Mouse (Mus musculus) thymus, postnatal 0 days (tissue): Measurements from ENCODE around the gene Sncb. TPM values are rescaled to one million over a fixed set of nuclear protein-coding genes. Genes with fewer than 3 reads are reported as not detected.
"Not testable (repeated sequence)": the region's sequence is repeated elsewhere in the genome, so short reads cannot be mapped to it uniquely, and the experiment has no call there.

Experiments
- DNase-seq: peaks from one replicate; pipeline ENCODE4 v3.0.0-alpha.2; 2015; ENCODE audit warnings: low spot score
- polyA plus RNA-seq: library from polyadenylated mRNA; unstranded; fragments of >200 nt; fragmentation: Nextera tagmentation; extraction: Ambion mirVana; gene quantifications from 2 replicates; pipeline ENCODE4 v1.2.1, GENCODE M21; 2015

The Sncb gene
- polyA plus RNA-seq: 0.31 TPM in 1 of 2 replicates, not detected in the other

GRCm38 (mm10) chr13:54766192-54766768 lies at the start of gene Sncb:
Sncb (minus strand) TSS chr13:54766595.
- peak; percentile 62 for DNase-seq

- DNase-seq: no peak
These were observed 47.0 kb upstream of the Sncb start for GRCm38 (mm10) chr13:54813381-54813780.

DNA sequence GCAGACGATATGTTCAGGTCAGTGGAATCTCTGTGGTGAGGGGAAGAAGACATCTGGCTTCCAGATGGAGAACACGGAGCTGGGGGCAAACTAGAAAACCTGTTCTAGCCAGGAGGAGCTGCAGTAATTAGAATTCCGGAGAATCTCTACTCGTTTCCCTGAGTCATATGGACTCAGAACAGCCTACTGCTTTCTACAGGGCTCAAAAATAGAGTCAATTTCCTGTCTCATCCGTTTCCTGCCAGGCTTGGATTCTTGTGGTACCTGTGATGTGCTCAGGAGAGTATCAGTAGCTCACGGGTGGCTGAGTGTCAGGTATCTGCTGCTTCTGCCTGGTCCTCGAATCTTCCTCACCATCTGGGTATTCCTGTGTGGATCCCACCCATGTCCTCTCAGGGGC lies 45.1 kb upstream of the Sncb start:
- no peak for DNase-seq

DNA sequence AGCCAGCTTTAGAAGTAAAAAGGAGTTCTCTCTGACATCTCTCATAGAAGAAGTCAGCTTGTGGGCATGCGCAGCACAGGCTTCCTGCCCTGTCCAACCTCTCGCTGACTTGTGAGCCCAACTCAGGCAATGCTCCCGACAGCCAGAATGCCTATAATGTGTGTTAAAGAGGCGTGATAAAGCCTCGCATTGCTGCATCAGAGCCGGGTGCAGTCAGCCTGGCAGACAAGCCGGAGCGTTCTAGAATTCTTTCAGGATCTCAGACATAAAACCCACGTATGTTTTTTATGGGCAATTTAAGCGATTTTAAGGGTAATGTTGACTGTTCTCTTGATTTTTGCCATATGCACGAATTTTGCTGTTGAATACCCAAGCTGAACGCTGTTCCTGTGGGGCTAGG lies 41.7 kb upstream of the Sncb start:
- no peak for DNase-seq

DNA sequence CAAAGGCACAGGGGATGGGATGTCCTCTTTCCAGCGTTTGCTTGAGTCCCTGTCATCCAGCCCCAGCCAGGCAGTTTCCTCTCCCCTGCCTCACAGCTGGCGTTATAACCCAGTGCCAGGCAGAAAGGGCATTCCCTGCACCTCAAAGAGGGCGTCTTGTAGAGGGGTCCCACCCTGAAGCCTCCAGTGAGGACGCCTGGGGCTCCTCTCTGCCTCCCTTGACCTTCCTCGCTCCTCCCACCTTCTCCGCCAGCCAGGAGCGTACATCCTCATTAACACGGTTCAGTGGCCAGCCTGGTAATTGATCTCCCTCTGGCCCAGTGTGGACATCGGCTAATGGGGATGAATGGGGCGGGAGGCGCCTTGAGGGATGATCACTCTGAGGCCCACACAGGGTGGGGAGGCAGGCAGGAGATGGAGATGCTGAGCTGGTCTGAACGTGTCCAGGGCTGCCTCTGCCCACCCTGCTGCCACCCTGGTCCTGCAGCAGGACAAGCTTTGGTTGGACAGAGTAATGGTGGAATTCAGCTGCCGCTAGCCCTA lies 40.1 kb upstream of the Sncb start:
- no peak for DNase-seq

GRCm38 (mm10) chr13:54805134-54805838 lies 38.9 kb upstream of the Sncb start:
- DNase-seq: no peak

GRCm38 (mm10) chr13:54803010-54803409 lies 36.6 kb upstream of the Sncb start:
- no peak for DNase-seq

DNA sequence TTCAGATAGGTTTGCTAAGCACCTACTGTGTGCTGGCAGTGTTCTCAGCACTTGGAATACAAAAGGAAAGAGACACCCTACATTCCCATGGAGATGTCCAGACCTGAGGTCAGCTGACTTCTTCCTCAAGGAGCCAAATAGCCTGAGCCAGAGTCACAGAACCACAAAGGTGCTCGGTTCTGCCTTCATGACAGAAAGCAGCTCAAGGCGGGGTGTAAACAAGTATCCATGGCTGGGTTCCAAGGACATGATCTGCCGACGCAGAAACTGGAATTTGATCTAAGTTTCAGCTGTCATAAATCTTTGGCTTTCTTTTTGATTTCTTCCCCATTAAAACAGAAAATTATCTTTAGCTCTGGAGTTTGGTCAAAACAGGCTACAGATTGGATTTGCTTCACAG lies 33.8 kb upstream of the Sncb start:
- DNase-seq: no peak

GRCm38 (mm10) chr13:54799701-54800100 lies 33.3 kb upstream of the Sncb start:
- peak; percentile 66 for DNase-seq

DNA sequence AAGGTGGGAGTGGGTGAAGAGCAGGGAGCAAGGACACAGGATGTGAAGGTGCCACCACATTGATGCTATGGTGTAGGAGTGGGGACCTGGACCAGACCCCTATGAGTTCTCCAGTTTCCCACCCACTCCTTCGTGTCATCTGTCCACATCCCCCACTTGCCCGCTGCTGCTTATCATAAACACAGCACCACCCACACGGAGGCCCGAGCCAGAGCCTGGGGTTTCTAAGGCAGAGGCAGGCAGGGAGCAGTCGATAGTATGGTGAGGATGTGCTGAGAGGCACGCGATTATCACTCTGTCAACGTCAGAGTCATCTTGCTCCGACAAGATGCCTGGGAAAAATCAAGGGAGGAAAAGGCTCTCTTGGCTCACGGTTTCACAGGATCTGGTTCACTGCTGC lies 32.3 kb upstream of the Sncb start:
- DNase-seq: no peak

DNA sequence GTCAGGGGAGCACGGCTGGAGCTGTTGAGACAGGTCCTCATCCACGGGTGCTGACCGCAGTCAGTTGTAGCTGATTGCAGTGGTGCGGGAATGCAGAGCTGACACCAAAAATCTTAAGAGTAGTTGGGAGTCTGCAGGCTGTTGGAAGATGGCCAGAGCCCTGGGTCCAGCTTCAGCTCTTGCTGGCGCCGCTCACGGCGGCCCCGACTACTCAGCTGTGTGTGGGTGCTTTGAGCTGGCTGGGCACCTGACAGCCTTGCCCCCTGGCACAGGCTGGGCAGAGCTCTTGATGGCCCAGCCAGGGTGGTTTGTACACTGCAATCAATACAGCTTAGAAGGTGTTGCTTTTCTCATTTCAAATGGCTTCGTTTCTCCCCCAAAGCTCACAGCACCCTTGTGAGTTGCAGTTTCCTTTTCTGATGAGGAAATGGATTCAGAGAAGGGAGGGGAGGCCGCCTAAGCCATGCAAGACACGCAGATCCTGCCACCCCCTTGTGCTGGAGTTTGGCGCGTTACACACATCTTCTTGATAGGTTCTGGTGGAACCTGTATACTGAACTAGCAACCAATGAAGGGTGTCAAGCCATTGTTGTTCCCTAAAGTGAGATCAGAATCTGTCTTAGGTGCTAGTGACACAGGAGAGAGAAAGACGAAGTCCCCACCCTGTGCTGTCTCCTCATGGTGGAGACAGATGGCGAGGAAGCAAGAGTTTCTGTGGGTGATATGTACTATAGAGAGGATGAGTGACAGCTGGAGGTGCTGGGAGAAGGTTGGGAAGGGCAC lies 31.7 kb upstream of the Sncb start:
- DNase-seq: no peak

GRCm38 (mm10) chr13:54797356-54797755 lies 31.0 kb upstream of the Sncb start:
- DNase-seq: peak; percentile 36

- no peak for DNase-seq
These were observed 28.4 kb upstream of the Sncb start for GRCm38 (mm10) chr13:54794843-54795242.

DNA sequence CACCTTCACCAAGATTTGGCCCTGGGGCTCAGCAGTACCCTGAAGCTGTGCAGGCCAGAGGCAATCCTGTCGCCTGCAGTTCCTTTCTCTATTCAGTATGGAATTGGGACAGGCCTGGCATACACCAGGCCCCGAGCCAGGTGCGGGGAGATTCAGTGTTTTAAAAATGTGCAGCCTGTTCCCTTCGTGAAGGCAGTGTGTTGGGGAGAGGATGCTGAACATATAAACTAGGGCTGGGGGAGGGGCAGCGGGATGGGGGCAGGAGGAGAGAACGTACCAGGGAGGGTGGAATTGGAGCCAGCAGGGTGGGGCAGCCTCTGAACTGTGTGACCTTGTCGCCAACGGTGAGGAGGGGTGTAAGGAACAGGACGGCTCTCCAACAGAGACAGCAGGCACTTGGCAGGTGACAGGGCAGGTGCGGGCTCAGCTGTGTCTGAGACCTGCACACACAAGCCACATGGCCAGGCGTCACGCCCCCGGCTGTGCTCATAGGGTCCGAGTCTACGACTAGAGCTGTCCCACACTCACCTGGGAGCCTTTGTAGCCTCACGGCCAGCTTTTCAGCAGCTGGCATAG lies 27.7 kb upstream of the Sncb start:
- no peak for DNase-seq

- DNase-seq: no peak
These were observed 26.1 kb upstream of the Sncb start for GRCm38 (mm10) chr13:54792259-54793230.

DNA sequence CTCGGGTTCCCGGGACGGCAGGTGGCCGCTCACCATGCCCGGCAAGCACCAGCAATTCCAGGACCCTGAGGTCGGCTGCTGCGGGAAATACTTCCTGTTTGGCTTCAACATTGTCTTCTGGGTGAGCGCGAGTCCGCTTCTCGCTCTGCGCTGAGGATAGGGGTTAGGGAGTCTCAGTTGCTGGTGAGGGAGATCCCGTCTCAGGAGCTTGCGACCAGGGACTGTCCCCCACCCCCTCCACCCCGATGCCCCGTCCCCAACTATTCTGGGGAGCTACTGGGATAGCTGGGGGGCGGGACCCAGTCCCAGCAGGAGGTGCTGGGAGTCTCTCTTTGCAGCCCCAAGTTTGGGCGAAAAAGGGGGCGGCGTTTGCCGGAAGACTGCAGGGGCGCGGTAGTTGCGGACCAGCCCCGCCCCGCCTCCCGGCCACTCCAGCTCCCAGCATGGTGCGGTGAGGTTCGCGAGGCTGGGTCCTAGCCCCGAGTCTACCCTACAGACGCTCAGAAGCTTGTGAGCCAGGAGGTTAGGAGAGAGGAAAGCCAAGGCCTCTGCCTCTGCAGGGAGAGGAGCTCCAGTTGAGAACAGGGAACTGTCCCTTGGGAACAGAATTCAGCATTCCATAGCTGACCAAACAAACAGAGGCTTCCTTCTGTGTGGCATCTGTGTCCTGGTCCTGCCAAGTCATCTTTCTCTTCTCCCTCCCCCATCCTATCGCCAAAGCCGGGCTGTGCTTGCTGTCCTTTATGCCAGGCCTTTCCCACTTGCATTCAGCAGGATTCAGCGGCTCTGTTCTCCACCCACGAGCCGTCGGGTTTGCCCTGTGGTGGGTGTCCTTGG lies 23.4 kb upstream of the Sncb start:
- DNase-seq: no peak

DNA sequence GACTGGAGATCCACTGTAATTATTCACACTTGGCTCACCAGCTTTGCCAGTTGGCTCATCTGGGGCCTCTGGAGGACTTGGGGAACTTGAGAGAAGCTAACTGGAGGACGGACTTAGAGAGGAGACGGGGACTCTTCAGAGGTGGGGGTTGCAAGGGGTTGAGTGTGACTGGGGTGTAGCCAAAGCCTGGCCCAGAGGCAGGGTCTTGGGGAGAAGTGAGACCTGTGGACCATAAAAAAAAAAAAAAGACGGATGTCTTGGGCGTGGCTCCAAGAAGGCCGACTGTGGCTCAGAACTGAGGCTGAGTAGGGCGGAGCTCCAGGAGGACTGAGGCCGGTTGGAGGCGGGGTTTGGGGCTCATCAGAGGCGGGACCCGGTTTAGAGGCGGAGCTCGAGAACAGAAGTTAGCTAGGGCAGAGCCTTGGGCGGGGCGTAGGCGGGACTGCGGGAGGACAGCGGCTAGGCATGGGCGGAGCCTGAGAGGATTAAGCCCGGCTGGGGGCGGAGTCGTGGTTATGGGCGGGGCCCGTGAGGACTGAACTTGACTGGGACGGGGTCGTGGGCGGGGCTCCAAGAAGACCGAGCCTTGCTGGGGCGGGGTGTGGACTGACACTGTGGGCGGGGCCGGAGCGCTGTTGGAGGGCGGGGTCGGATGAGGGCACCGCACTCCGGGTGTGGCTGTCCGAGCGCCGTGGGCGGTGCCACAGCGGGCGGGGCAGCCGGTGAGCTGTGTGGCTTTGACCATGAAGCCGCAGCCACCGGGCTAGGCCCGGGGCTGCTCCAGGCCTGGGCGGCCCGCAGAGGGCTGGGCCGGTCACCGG lies 22.6 kb upstream of the Sncb start, which contains the start of gene Tspan17:
Gene Tspan17 (plus strand): TSS at position 638 of the 821 bp plus-strand sequence.
- peak; percentile 60 for DNase-seq

- DNase-seq: not testable (repeated sequence)
These were observed 21.2 kb upstream of the Sncb start for GRCm38 (mm10) chr13:54787591-54787990.

DNA sequence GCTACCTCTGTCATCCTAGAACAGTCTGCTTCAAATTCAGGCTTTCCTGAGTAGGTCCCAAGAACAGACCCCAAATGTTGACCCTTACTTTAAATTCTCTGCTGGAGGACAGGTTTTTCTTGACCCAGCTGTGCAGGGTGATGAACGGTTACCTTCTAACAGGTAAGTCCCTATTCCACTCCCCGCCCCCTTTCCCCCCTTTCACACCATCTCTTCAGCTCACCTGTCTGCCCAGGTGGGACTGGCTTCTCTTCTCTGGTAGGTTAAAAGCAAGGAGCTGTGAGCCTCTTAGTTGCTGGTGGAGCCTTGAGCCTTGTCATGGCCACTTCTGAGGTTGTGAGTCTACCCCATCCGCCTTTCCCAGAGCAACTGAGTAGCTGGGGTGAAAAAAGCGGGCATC lies 17.3 kb upstream of the Sncb start, which contains the start of gene Eif4e1b:
Gene Eif4e1b (plus strand): TSS at position 301 of the 400 bp plus-strand sequence.
- DNase-seq: no peak
